Mouse (Mus musculus): ENCODE measurements at regions not wholly inside any gene's neighbourhood (a gene's known extent, or its start where the extent isn't known, plus 50 kb on each side); places are given as distances from the start of the nearest gene placed in this dataset.

- Histone ChIP-seq H3K4me3 (replicated peaks; ENCODE audit: low read length) (no peak overlapping the region), H3K4me1 (replicated peaks; ENCODE audit: low read depth, low read length) (no peaks in the 10 kb centered on the region), H3K36me3 (ENCODE audit: insufficient read depth, low read length) (no peaks in the 10 kb centered on the region), H3K9me3 (ENCODE audit: low read length) (peaks cover 12% of the 10 kb centered on the region), H3K27me3 (ENCODE audit: insufficient read depth, low read length) (no peaks in the 10 kb centered on the region; the same call in 1 of the 2 replicates)
- TF ChIP-seq POU5F1 (IDR thresholded peaks at IDR 0.05; ENCODE audit: borderline replicate concordance, low read length) (no peak), NANOG (IDR thresholded peaks at IDR 0.05; ENCODE audit: borderline replicate concordance, low read length) (no peak), CTCF (conservative IDR thresholded peaks at IDR 0.05; ENCODE audit: low read length) (no peak)
Measured at GRCm38 (mm10) chr7:124939357-124939756, 505.1 kb upstream of the Kdm8 start.

- TF ChIP-seq NANOG (IDR thresholded peaks at IDR 0.05; ENCODE audit: borderline replicate concordance, low read length), result no peak
- TF ChIP-seq POU5F1 (IDR thresholded peaks at IDR 0.05; ENCODE audit: borderline replicate concordance, low read length), result no peak
- TF ChIP-seq CTCF (conservative IDR thresholded peaks at IDR 0.05; ENCODE audit: low read length), result no peak
- H3K36me3 ChIP-seq (ENCODE audit: insufficient read depth, low read length), result no peaks in the 10 kb centered on the region
- no peak overlapping the region for H3K4me3 ChIP-seq (replicated peaks; ENCODE audit: low read length)
- peaks cover 12% of the 10 kb centered on the region for H3K9me3 ChIP-seq (ENCODE audit: low read length)
- H3K4me1 ChIP-seq (replicated peaks; ENCODE audit: low read depth, low read length), result no peaks in the 10 kb centered on the region
- H3K27me3 ChIP-seq (ENCODE audit: insufficient read depth, low read length), result no peaks in the 10 kb centered on the region
Measured at GRCm38 (mm10) chr7:124941527-124941926, 502.9 kb upstream of the Kdm8 start.

- H3K4me1 ChIP-seq (replicated peaks; ENCODE audit: low read depth, low read length), result no peaks in the 10 kb centered on the region
- TF ChIP-seq NANOG (IDR thresholded peaks at IDR 0.05; ENCODE audit: borderline replicate concordance, low read length), result no peak
- TF ChIP-seq POU5F1 (IDR thresholded peaks at IDR 0.05; ENCODE audit: borderline replicate concordance, low read length), result no peak
- TF ChIP-seq CTCF (conservative IDR thresholded peaks at IDR 0.05; ENCODE audit: low read length), result no peak
Measured at GRCm38 (mm10) chr7:124946424-124946823, 498.1 kb upstream of the Kdm8 start.

DNA sequence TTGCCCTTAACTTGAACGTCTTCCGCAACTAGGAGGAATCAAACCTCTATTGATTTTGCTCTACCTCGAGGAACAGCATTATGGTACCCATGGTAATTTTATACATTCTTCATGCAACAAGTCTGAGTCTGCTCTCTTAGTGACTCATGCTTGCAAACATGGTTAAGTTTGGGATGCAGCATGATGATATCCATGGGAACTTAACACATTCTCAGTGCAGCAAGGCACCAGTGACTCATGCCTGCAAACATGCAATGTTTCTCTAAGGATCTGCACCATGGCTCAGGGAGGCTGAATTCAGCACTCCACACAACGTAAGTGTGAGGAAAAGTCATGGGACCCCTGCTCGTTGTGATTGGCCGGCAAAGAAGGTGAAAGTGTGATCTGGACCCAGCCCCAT, 487.1 kb upstream of the Kdm8 start:
- no peaks in the 10 kb centered on the region for H3K9me3 ChIP-seq (ENCODE audit: low read length)
- TF ChIP-seq CTCF (conservative IDR thresholded peaks at IDR 0.05; ENCODE audit: low read length) (no peak), NANOG (IDR thresholded peaks at IDR 0.05; ENCODE audit: borderline replicate concordance, low read length) (no peak), POU5F1 (IDR thresholded peaks at IDR 0.05; ENCODE audit: borderline replicate concordance, low read length) (no peak)
- no peak overlapping the region for H3K4me3 ChIP-seq (replicated peaks; ENCODE audit: low read length)
- H3K4me1 ChIP-seq (replicated peaks; ENCODE audit: low read depth, low read length), result no peaks in the 10 kb centered on the region
- H3K36me3 ChIP-seq (ENCODE audit: insufficient read depth, low read length), result no peaks in the 10 kb centered on the region
- H3K27me3 ChIP-seq (ENCODE audit: insufficient read depth, low read length), result peaks cover 22% of the 10 kb centered on the region

More at GRCm38 (mm10) chr7:124946424-124946823, 498.1 kb upstream of the Kdm8 start:
- no peak overlapping the region for H3K4me3 ChIP-seq (replicated peaks; ENCODE audit: low read length)
- H3K27me3 ChIP-seq (ENCODE audit: insufficient read depth, low read length), result no peaks in the 10 kb centered on the region
- H3K9me3 ChIP-seq (ENCODE audit: low read length), result peaks cover 3% of the 10 kb centered on the region; the same call in 1 of the 2 replicates
- no peaks in the 10 kb centered on the region for H3K36me3 ChIP-seq (ENCODE audit: insufficient read depth, low read length)

GRCm38 (mm10) chr7:124974870-124975488, 469.5 kb upstream of the Kdm8 start:
- H3K4me1 ChIP-seq (replicated peaks; ENCODE audit: low read depth, low read length), result no peaks in the 10 kb centered on the region
- no peaks in the 10 kb centered on the region for H3K27me3 ChIP-seq (ENCODE audit: insufficient read depth, low read length)
- H3K36me3 ChIP-seq (ENCODE audit: insufficient read depth, low read length), result no peaks in the 10 kb centered on the region
- no peak for TF ChIP-seq POU5F1 (IDR thresholded peaks at IDR 0.05; ENCODE audit: borderline replicate concordance, low read length)
- TF ChIP-seq NANOG (IDR thresholded peaks at IDR 0.05; ENCODE audit: borderline replicate concordance, low read length), result no peak
- H3K9me3 ChIP-seq (ENCODE audit: low read length), result no peaks in the 10 kb centered on the region
- no peak overlapping the region for H3K4me3 ChIP-seq (replicated peaks; ENCODE audit: low read length)

DNA sequence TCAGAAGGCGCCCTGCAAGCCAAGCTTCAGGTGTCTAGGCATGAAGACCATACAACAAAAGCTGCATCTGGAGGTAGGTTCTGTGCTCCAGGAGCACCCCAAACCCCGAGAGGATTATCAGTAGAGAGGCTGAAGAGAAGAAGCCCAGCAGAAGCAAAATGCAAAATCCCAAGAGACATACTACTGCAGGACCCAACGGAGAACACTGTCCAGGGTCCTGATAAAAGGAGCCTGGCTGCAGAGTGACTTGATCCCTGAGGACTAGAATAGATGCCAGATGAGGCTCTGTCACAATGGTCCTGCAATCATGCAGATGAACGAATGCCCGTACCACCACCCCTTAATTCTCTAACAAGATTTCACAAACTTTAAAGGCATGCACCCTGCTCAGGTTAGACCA, 455.0 kb upstream of the Kdm8 start:
- Histone ChIP-seq H3K27me3 (ENCODE audit: insufficient read depth, low read length) (no peaks in the 10 kb centered on the region), H3K36me3 (ENCODE audit: insufficient read depth, low read length) (no peaks in the 10 kb centered on the region), H3K4me3 (replicated peaks; ENCODE audit: low read length) (no peak overlapping the region), H3K9me3 (ENCODE audit: low read length) (no peaks in the 10 kb centered on the region), H3K4me1 (replicated peaks; ENCODE audit: low read depth, low read length) (no peaks in the 10 kb centered on the region)
- TF ChIP-seq NANOG (IDR thresholded peaks at IDR 0.05; ENCODE audit: borderline replicate concordance, low read length), result no peak
- no peak for TF ChIP-seq CTCF (conservative IDR thresholded peaks at IDR 0.05; ENCODE audit: low read length)
- TF ChIP-seq POU5F1 (IDR thresholded peaks at IDR 0.05; ENCODE audit: borderline replicate concordance, low read length), result no peak

DNA sequence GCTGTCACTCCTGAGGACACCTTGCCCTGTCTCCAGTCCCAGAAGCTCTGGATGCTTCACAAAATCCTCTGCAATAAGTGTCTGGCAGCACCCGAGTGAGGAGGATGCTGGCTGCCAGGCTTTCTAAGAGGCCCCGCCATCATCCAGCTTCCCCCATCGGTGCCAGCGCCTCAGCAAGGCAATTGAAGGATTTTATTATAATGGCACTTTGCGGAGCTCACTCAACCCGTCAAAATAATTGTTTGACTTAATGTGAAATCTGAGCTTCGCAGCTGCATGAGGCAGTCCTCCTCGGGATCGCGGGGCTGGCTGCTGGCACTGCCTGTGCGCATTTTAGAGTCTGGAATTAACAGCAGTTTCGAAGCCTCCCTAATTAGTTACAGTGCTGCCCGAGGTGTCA, 453.8 kb upstream of the Kdm8 start:
- peaks cover 1% of the 10 kb centered on the region for H3K9me3 ChIP-seq (ENCODE audit: low read length)
- H3K4me1 ChIP-seq (replicated peaks; ENCODE audit: low read depth, low read length), result no peaks in the 10 kb centered on the region
- H3K27me3 ChIP-seq (ENCODE audit: insufficient read depth, low read length), result no peaks in the 10 kb centered on the region
- H3K36me3 ChIP-seq (ENCODE audit: insufficient read depth, low read length), result no peaks in the 10 kb centered on the region
- no peak overlapping the region for H3K4me3 ChIP-seq (replicated peaks; ENCODE audit: low read length)
- TF ChIP-seq NANOG (IDR thresholded peaks at IDR 0.05; ENCODE audit: borderline replicate concordance, low read length) (no peak), CTCF (conservative IDR thresholded peaks at IDR 0.05; ENCODE audit: low read length) (no peak), POU5F1 (IDR thresholded peaks at IDR 0.05; ENCODE audit: borderline replicate concordance, low read length) (no peak)

- no peak for TF ChIP-seq NANOG (IDR thresholded peaks at IDR 0.05; ENCODE audit: borderline replicate concordance, low read length)
- H3K4me3 ChIP-seq (replicated peaks; ENCODE audit: low read length), result no peak overlapping the region
- H3K27me3 ChIP-seq (ENCODE audit: insufficient read depth, low read length), result no peaks in the 10 kb centered on the region
- H3K36me3 ChIP-seq (ENCODE audit: insufficient read depth, low read length), result no peaks in the 10 kb centered on the region
- H3K4me1 ChIP-seq (replicated peaks; ENCODE audit: low read depth, low read length), result no peaks in the 10 kb centered on the region
- H3K9me3 ChIP-seq (ENCODE audit: low read length), result peaks cover 14% of the 10 kb centered on the region
Measured at GRCm38 (mm10) chr7:124996538-124996937, 447.9 kb upstream of the Kdm8 start.

- H3K4me1 ChIP-seq (replicated peaks; ENCODE audit: low read depth, low read length), result no peaks in the 10 kb centered on the region
- no peaks in the 10 kb centered on the region for H3K36me3 ChIP-seq (ENCODE audit: insufficient read depth, low read length)
- TF ChIP-seq POU5F1 (IDR thresholded peaks at IDR 0.05; ENCODE audit: borderline replicate concordance, low read length) (no peak), CTCF (conservative IDR thresholded peaks at IDR 0.05; ENCODE audit: low read length) (no peak), NANOG (IDR thresholded peaks at IDR 0.05; ENCODE audit: borderline replicate concordance, low read length) (no peak)
- H3K4me3 ChIP-seq (replicated peaks; ENCODE audit: low read length), result no peak overlapping the region
- no peaks in the 10 kb centered on the region for H3K27me3 ChIP-seq (ENCODE audit: insufficient read depth, low read length)
- peaks cover 13% of the 10 kb centered on the region for H3K9me3 ChIP-seq (ENCODE audit: low read length)
Measured at GRCm38 (mm10) chr7:125000669-125001068, 443.8 kb upstream of the Kdm8 start.
